Mouse (Mus musculus): Measurements from ENCODE around the gene Txn1.

Txn1 gene

GRCm38 (mm10) chr4:57904211-57904610 lies 52.0 kb downstream of the Txn1 start:
- DNase-seq (ENCODE audit: extremely low read depth, low read depth, low spot score): no peak

- DNase-seq (ENCODE audit: extremely low read depth, low read depth, low spot score): no peak
These were observed 53.6 kb downstream of the Txn1 start for GRCm38 (mm10) chr4:57902619-57903018.

DNA sequence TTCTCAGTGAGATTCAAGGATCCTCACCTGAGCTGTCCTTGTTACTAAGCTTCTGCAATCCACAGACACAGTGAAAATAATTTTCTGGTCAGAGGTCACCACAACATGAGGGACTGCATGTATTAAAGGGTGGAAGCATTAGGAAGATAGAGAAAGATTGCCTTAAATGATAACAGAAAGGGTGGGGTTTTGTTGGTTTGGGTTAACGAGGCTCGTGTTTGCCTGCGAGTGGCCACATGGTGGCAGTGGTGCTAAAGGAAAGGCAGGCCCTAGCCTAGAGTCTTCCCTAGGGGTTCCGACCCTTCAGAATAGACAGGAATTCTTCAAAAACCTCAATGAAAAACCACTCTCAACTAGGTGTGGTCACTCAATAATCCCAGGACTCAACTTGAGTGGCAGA lies 55.0 kb downstream of the Txn1 start:
- no peak for DNase-seq (ENCODE audit: extremely low read depth, low read depth, low spot score)

DNA sequence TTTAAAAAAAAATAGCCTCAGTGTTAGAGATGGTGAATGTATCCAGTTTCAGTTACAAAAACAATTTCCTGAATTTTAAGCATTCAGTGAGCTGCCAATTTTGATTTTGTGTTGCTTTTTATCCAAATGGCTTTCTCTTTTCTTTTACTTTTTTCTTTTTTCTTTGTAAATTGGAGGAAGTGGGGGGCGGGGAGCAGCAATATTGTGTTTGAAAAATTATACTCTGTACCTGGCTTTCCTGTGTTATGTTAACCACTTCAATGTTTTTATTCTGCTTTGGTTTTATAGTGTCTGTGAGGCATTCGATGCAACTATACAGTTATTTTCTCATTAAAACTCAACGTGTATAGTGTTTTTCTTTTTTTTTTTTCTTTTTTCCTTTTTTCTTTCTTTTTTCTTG lies 59.6 kb downstream of the Txn1 start:
- DNase-seq (ENCODE audit: extremely low read depth, low read depth, low spot score): no peak

DNA sequence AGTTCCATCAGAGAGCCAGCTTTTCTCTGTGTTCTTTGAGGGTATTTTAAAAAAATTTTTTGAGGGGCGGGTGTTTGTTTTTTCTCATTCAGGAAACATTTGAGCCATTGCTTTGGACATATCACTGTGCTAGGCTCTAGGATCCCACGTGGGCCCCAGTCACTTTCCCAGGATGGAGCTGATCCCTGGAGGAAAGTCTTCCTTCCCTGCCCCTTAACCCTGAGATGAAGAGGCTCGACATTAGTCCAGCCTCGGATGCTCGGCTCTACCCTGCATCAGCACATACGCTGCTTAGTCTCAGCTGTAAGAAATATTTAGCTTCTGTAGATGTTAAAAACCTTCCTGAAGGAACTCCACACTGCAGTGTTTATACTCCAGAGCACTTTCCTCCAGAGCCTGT lies 60.3 kb downstream of the Txn1 start:
- DNase-seq (ENCODE audit: extremely low read depth, low read depth, low spot score): no peak

DNA sequence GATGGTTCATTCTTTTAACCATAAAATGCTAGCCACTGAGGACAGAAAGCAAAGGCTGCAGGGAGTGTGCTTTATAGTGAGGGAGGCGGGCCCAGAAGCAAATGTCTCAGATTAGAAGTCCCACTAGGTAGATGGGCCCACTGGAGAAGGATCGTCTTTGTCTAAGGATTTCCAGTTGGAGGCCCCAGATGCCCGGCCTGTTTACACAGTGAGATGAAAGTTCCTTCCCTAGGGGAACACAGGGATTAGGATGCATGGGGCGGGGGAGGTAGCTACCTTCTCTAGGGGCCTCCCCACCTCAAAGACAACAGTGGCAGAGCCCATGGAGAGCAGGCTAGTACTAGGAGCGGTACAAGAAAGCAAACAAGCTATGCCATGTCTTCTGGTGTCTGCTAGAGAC lies 61.1 kb downstream of the Txn1 start:
- DNase-seq (ENCODE audit: extremely low read depth, low read depth, low spot score): no peak

All from fat pad, adult 2 months (tissue).